19 mouse cellular contexts compared by ENCODE assay signal in genomic region chr6:51760372-51760771, GRCm38 (mm10).
DNase-seq lines count a peak whose midpoint lies in the region; ATAC-seq and TF ChIP-seq lines count a peak whose summit lies in the region.
"Had no signal": no experiment of that assay in that cellular context is flagged by ENCODE, and none has a peak within 500 bp of the region (broad histone marks: within the 10 kb centered on the region; RNA-seq: fewer than 3 reads in every experiment).

No protein-coding gene starts in this region.

- H3K9ac ChIP-seq in MEL (ENCODE audit: control insufficient read depth, low read depth, low read length, poor library complexity, severe bottlenecking), result no peak overlapping the region
- no peak overlapping the region for H3K9ac ChIP-seq in forebrain, embryonic 15.5 days (replicated peaks)
- H3K9ac ChIP-seq in midbrain, embryonic 11.5 days (ENCODE audit: low read length), result no peak overlapping the region
- H3K9ac ChIP-seq: embryonic facial prominence, embryonic 12.5 days; heart, embryonic 13.5 days; liver, embryonic 15.5 days had no signal

- 48% methylated on average over 5 of the region's 5 CpGs for WGBS in heart, embryonic 10.5 days
- WGBS in forebrain, embryonic 15.5 days, result 76% methylated on average over 5 of the region's 5 CpGs
- 70% methylated on average over 5 of the region's 5 CpGs for WGBS in midbrain, embryonic 11.5 days

- TF ChIP-seq EP300 in MEL (IDR thresholded peaks at IDR 0.05; ENCODE audit: low read depth in 1 of 2, low read length in 2 of 2), result peak in 1 of 2 experiments; percentile 26; a peak in 1 of 4 replicates

- no peak for TF ChIP-seq RAD21 in MEL (IDR thresholded peaks at IDR 0.05; ENCODE audit: low read depth, low read length)

- no peak overlapping the region for H3K4me3 ChIP-seq in heart, embryonic 10.5 days
- H3K4me3 ChIP-seq in MEL (ENCODE audit: control insufficient read depth in 1 of 2, insufficient read depth in 1 of 2, low read depth in 2 of 2, low read length in 2 of 2), result no peak overlapping the region
- H3K4me3 ChIP-seq in forebrain, embryonic 15.5 days, result no peak overlapping the region
- H3K4me3 ChIP-seq in midbrain, embryonic 11.5 days (ENCODE audit: low read depth, low read length), result no peak overlapping the region
- H3K4me3 ChIP-seq: embryonic facial prominence, embryonic 12.5 days; heart, embryonic 13.5 days; liver, embryonic 15.5 days had no signal

- peaks cover 4% of the 10 kb centered on the region; the same call in 1 of the 2 replicates for H3K4me1 ChIP-seq in heart, embryonic 10.5 days
- 0 out of 4 replicates have a peak, but pooled peaks cover 0 to 2% of the 10 kb centered on the region in 2 experiments for H3K4me1 ChIP-seq in MEL (ENCODE audit: control insufficient read depth in 1 of 2, insufficient read depth in 2 of 2, low read length in 2 of 2)
- H3K4me1 ChIP-seq in forebrain, embryonic 15.5 days, result no peaks in the 10 kb centered on the region
- H3K4me1 ChIP-seq in midbrain, embryonic 11.5 days (ENCODE audit: control insufficient read depth, insufficient read depth, low read length), result no peaks in the 10 kb centered on the region
- H3K4me1 ChIP-seq: embryonic facial prominence, embryonic 12.5 days; heart, embryonic 13.5 days; liver, embryonic 15.5 days had no signal

- no peaks in the 10 kb centered on the region for H3K9me3 ChIP-seq in heart, embryonic 10.5 days
- H3K9me3 ChIP-seq in MEL (replicated peaks; ENCODE audit: insufficient read depth, low read length), result no peaks in the 10 kb centered on the region
- H3K9me3 ChIP-seq in forebrain, embryonic 15.5 days, result no peaks in the 10 kb centered on the region
- H3K9me3 ChIP-seq in midbrain, embryonic 11.5 days (ENCODE audit: control insufficient read depth, low read length), result no peaks in the 10 kb centered on the region
- H3K9me3 ChIP-seq: embryonic facial prominence, embryonic 12.5 days; heart, embryonic 13.5 days; liver, embryonic 15.5 days had no signal

- H3K36me3 ChIP-seq in heart, embryonic 10.5 days, result no peaks in the 10 kb centered on the region
- no peaks in the 10 kb centered on the region for H3K36me3 ChIP-seq in MEL (ENCODE audit: control insufficient read depth in 1 of 2, insufficient read depth in 2 of 2, low read length in 2 of 2)
- H3K36me3 ChIP-seq in forebrain, embryonic 15.5 days, result no peaks in the 10 kb centered on the region
- H3K36me3 ChIP-seq in midbrain, embryonic 11.5 days (ENCODE audit: control insufficient read depth, insufficient read depth, low read length), result no peaks in the 10 kb centered on the region
- H3K36me3 ChIP-seq: embryonic facial prominence, embryonic 12.5 days; heart, embryonic 13.5 days; liver, embryonic 15.5 days had no signal

- no peak for ATAC-seq in forebrain, embryonic 15.5 days (replicated peaks)
- no peak for ATAC-seq in midbrain, embryonic 11.5 days (ENCODE audit: low FRiP score)

- peaks cover 13% of the 10 kb centered on the region; the same call in 1 of the 2 replicates for H3K27me3 ChIP-seq in heart, embryonic 10.5 days (ENCODE audit: insufficient read depth, poor library complexity, severe bottlenecking)
- peaks cover 0 to 6% of the 10 kb centered on the region in 2 experiments; a peak in 3 of 4 replicates for H3K27me3 ChIP-seq in MEL (ENCODE audit: control insufficient read depth in 1 of 2, insufficient read depth in 2 of 2, low read length in 2 of 2)
- no peaks in the 10 kb centered on the region for H3K27me3 ChIP-seq in forebrain, embryonic 15.5 days
- no peaks in the 10 kb centered on the region for H3K27me3 ChIP-seq in midbrain, embryonic 11.5 days (ENCODE audit: control insufficient read depth, insufficient read depth, low read length)
- H3K27me3 ChIP-seq: embryonic facial prominence, embryonic 12.5 days; heart, embryonic 13.5 days had no signal

- no peak for TF ChIP-seq POLR2A in MEL (IDR thresholded peaks at IDR 0.05; ENCODE audit: control insufficient read depth in 1 of 2, insufficient read depth in 1 of 2, low read depth in 1 of 2, low read length in 2 of 2, poor library complexity in 1 of 2)

- H3K27ac ChIP-seq in heart, embryonic 10.5 days, result no peak overlapping the region
- no peak overlapping the region for H3K27ac ChIP-seq in MEL (ENCODE audit: control insufficient read depth, low read depth, low read length)
- no peak overlapping the region for H3K27ac ChIP-seq in forebrain, embryonic 15.5 days (replicated peaks)
- H3K27ac ChIP-seq in midbrain, embryonic 11.5 days (ENCODE audit: low read depth, low read length), result no peak overlapping the region
- H3K27ac ChIP-seq: embryonic facial prominence, embryonic 12.5 days; heart, embryonic 13.5 days; liver, embryonic 15.5 days had no signal

- peak; percentile 68 for DNase-seq in heart, adult 11 months
- no peak for DNase-seq in heart, embryonic 10.5 days (ENCODE audit: low spot score)
- DNase-seq in 3T3-L1 (ENCODE audit: low read depth, low spot score) (peak; percentile 67), MEL (ENCODE audit: low read depth, low spot score) (peak; percentile 34)
- peak; percentile 15 for DNase-seq in kidney, postnatal 14 days
- no peak for DNase-seq in spleen, postnatal 14 days (ENCODE audit: low spot score in 2 of 2)
- no peak for DNase-seq in midbrain, embryonic 11.5 days (ENCODE audit: low spot score, missing footprints)
- DNase-seq: cerebellum, postnatal 14 days; gastrocnemius, postnatal 25 days; heart, postnatal 4 days; layer of hippocampus, postnatal 36 days; left cerebral cortex, postnatal 4 days; lung, postnatal 14 days; midbrain, embryonic 14.5 days; right cerebral cortex, postnatal 14 days had no signal

- no peak for TF ChIP-seq CTCF in MEL (IDR thresholded peaks at IDR 0.05 in 2 of 3, conservative IDR thresholded peaks at IDR 0.05 in 1 of 3; ENCODE audit: control insufficient read depth in 1 of 3, insufficient read depth in 1 of 3, low read depth in 2 of 3, low read length in 3 of 3, poor library complexity in 1 of 3, severe bottlenecking in 1 of 3)

- no peaks in the 10 kb centered on the region for H3K79me2 ChIP-seq in MEL (ENCODE audit: control insufficient read depth, insufficient read depth, low read length, poor library complexity)

- H3K4me2 ChIP-seq in forebrain, embryonic 15.5 days (replicated peaks), result no peak overlapping the region
- no peak overlapping the region for H3K4me2 ChIP-seq in midbrain, embryonic 11.5 days
- H3K4me2 ChIP-seq: embryonic facial prominence, embryonic 12.5 days; heart, embryonic 13.5 days; liver, embryonic 15.5 days had no signal

TF ChIP-seq in MEL, 35 proteins besides CTCF, POLR2A, EP300 and RAD21:
- TF ChIP-seq USF1 (IDR thresholded peaks at IDR 0.05; ENCODE audit: low read depth, low read length), result no peak
- peak; percentile 56; the same call in 1 of the 2 replicates for TF ChIP-seq RCOR1 (IDR thresholded peaks at IDR 0.05; ENCODE audit: low read depth, low read length)
- TF ChIP-seq ZNF384 (IDR thresholded peaks at IDR 0.05; ENCODE audit: low read depth, low read length), result no peak
- no peak for TF ChIP-seq MYB (IDR thresholded peaks at IDR 0.05; ENCODE audit: low read depth, low read length)
- peak; percentile 29 for TF ChIP-seq TAL1 (IDR thresholded peaks at IDR 0.05; ENCODE audit: low read length)
- no peak for TF ChIP-seq TBP (IDR thresholded peaks at IDR 0.05; ENCODE audit: low read depth, low read length)
- no peak for TF ChIP-seq BHLHE40 (IDR thresholded peaks at IDR 0.05; ENCODE audit: borderline replicate concordance, low read depth, low read length)
- no peak for TF ChIP-seq USF2 (IDR thresholded peaks at IDR 0.05; ENCODE audit: borderline replicate concordance in 1 of 2, insufficient read depth in 1 of 2, low read depth in 1 of 2, low read length in 2 of 2)
- TF ChIP-seq CHD2 (IDR thresholded peaks at IDR 0.05; ENCODE audit: low read length), result no peak
- no peak for TF ChIP-seq SMC3 (IDR thresholded peaks at IDR 0.05; ENCODE audit: low read depth, low read length)
- no peak for TF ChIP-seq KAT2A (conservative IDR thresholded peaks at IDR 0.05; ENCODE audit: low read depth, low read length)
- TF ChIP-seq E2F4 (IDR thresholded peaks at IDR 0.05; ENCODE audit: borderline replicate concordance, low read depth, low read length), result no peak
- 0 out of 2 replicates have a peak, but pooled peaks have one; percentile 26 for TF ChIP-seq GATA1 (IDR thresholded peaks at IDR 0.05; ENCODE audit: low read depth, low read length)
- no peak for TF ChIP-seq TCF12 (IDR thresholded peaks at IDR 0.05; ENCODE audit: low read depth, low read length)
- TF ChIP-seq ZKSCAN1 (IDR thresholded peaks at IDR 0.05; ENCODE audit: low read depth, low read length), result no peak
- no peak for TF ChIP-seq ELF1 (IDR thresholded peaks at IDR 0.05; ENCODE audit: low read depth, low read length)
- TF ChIP-seq MAX (IDR thresholded peaks at IDR 0.05; ENCODE audit: low read length), result no peak

Comparison
In these comparisons a context has a peak if more than half of its experiments do, and no peak if none do; other contexts are left out.
1. DNase-seq: peak in heart, adult 11 months (single experiment), 3T3-L1 (single experiment), MEL (single experiment) and kidney, postnatal 14 days (single experiment); none in heart, embryonic 10.5 days (single experiment), spleen, postnatal 14 days (0 of 2) and midbrain, embryonic 11.5 days (single experiment).